Mouse (Mus musculus) heart, postnatal 14 days (tissue): Measurements from ENCODE around the gene Olfr324. TPM values are rescaled to one million over a fixed set of nuclear protein-coding genes. Genes with fewer than 3 reads are reported as not detected.

Source experiments
- DNase-seq, 2 experiments: peaks; one replicate each; pipeline ENCODE4 v3.0.0; 2021 to 2022
- intact Hi-C: fragments of 180-260 bp; cut with DNase I; formaldehyde crosslinking; loops from one replicate; pipeline ENCODE4 v1.15.1; 2025
- long read RNA-seq, 2 experiments: library from polyadenylated mRNA; stranded (forward); transcript quantifications; one replicate each; pipeline ENCODE4 v2.0.0; 2021
- total RNA-seq, 2 experiments: library from RNA; stranded (reverse); gene quantifications; 2 replicates each; pipeline ENCODE4 v1.2.3; 2021

The Olfr324 gene
- not detected for total RNA-seq
- long read RNA-seq, experiment 1 = 0 reads
- long read RNA-seq, experiment 2 = 0 reads

GRCm38 (mm10) chr11:58594814-58595213, at the start of gene Olfr324:
Olfr324 (plus strand) TSS chr11:58595114.
- intact Hi-C loops = no loop called here
- no peak for DNase-seq

DNA sequence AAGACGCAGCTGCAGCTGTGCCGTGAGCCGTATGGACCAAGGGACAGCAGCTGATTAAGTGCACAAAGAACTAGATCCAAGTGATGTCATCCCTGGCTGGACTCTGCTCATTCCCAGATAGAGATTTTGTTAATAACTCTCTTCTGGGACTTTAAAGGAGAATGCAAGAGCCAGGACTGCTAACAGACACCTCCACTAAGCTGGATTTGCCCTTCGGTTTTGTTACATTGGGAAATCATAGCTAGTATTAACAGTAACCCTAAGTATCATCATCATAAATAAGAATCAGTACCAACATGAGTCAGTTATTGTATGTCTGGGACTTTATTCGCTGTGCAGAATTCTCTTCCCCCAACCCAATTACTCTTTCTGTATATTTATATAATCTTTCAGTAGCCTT, 48.6 kb upstream of the Olfr324 start, which contains the start of gene Olfr329-ps:
Olfr329-ps (minus strand) TSS at position 101 of the 400 bp plus-strand sequence.
- peak; percentile 4 to 16 for DNase-seq
- intact Hi-C loops = no loop called here

DNA sequence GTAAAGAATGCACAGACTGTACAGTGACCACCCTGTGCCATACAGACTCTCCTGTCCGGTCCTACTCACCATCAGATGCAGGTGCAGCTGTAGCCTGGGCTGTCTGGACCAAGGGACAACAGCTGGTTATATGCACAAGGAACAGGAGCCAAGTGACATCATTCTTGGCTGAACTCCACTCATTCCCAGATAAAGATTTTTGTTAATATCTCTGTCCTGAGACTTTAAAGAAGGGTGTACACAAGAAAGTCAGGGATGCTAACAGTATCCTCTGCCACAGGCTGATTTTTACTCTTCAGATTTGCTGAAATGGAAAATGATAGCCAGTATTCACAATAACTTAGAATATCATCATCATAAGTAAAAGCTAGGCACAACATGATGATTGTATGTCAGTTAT, 39.4 kb upstream of the Olfr324 start, which contains the start of gene Olfr328:
Olfr328 (minus strand) TSS at position 101 of the 400 bp plus-strand sequence.
- intact Hi-C loops = no loop called here
- peak in 1 of 2 experiments; percentile 3 for DNase-seq

- peak; percentile 32 to 50 for DNase-seq
- intact Hi-C loops = no loop called here
Observed at GRCm38 (mm10) chr11:58570405-58570804, 24.5 kb upstream of the Olfr324 start, which contains the start of gene Olfr224. Olfr224 (minus strand) TSS chr11:58570553.

- intact Hi-C loops = no loop called here
- no peak for DNase-seq
Observed at GRCm38 (mm10) chr11:58577430-58577829, 17.5 kb upstream of the Olfr324 start, which contains the start of gene Olfr325. Olfr325 (plus strand) TSS chr11:58577730.

- intact Hi-C loops = no loop called here
- no peak for DNase-seq
Observed at GRCm38 (mm10) chr11:58578636-58579035, 16.3 kb upstream of the Olfr324 start.

- intact Hi-C loops = loop anchor here (5.0 kb wide), 1 partner anchor 186 kb away; no protein-coding TSS in a partner anchor
- peak; percentile 41 to 71 for DNase-seq
Observed at GRCm38 (mm10) chr11:58587898-58588348, 7.0 kb upstream of the Olfr324 start.

DNA sequence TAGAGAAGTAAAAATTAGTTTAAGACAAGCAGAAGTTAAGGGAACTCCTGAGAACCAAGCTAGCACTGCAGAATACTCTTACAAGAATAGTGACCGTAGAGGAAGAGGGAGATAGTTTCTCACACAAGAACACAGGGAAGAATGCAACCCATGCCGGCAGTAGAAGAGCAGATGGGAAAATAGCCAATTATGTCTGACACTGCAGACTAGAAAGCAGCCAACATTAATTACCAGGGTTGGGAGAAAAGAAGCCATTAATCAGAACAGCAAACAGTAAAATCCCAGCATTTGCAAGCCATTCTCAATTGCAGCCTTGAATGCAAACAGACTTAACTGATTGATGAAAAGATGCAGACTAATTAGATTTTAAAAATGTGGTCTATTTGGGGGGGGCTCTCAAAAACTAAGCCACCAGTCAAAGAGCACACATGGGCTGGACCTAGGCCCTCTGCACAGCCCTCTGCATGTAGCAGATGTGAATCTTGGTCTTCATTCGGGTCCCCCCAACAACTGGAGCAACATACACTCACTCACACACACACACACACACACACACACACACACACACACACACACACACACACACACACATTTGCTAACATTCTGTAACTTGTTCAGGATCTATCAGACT, 6.2 kb upstream of the Olfr324 start:
- intact Hi-C loops = loop anchor here (5.0 kb wide), 1 partner anchor 186 kb away; no protein-coding TSS in a partner anchor
- DNase-seq = no peak

DNA sequence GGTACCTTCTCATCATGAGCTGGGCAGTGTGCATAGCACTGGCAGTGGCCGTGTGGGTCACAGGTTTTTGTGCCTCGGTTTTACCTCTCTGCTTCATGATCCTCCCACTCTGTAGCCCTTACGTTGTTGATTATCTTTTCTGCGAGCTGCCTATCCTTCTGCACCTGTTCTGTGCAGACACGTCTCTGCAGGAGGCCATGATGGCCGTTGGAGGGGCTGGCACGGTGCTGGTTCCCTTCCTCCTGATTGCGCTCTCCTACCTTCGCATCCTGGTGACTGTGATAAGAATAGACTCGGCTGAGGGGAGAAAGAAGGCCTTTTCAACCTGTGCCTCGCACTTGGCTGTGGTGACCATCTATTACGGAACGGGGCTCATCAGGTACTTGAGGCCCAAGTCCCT, 2.9 kb downstream of the Olfr324 start:
- no peak for DNase-seq
- intact Hi-C loops = no loop called here

DNA sequence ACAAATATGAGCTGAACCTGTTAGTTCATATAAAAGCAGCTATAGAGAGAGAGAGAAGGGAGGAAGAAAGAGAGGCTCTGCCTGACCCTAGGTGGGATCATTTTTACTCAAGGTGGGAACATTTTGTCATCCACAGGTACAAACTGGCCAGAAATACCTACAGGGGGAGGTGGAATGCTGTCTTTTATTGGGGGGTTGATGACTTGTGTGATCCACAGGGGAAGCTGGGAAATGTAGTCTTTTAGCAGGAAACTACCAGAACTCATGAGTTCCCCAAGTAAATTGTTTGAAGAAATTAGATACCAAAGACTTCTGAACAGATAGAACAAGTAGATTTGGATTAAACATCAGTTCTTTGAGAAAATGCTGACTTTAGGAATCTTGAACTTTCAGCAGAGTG, 7.1 kb downstream of the Olfr324 start:
- DNase-seq = no peak
- intact Hi-C loops = no loop called here

DNA sequence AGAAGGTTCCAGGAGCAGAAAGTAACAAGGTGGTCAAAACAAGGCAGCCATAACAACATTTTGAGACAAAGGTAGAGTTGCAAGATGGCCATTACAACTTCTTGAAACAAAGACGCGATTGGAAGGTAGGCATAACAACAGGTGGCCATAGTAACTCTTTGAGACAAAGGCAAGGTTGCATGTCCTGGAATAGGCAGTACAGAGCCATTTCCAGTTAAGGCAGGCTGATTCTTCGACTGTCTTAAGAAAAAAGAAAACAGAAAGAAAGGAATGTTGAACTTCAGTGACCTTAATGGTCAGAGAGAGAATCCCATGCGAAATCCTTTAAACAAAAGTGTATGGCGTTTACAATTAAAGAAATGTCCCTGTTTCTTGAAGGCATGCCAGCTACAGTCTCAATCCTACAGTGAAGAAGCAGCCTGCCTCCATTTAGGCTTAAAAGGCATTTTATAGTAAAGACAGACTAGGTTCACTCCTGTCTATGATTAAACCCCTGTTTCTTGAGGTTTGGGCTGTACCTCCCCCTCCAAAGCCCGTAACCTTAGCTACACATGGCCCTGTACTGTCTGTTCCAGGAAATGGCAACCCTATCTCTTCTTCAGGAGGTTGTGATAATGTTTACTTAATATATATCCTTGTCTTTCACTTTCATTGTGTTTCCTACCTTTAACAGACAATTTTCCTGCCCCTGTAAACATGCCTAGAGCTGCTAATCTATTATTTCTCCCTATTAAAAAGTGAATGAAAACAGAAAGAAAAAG, 8.1 kb downstream of the Olfr324 start:
- no peak for DNase-seq
- intact Hi-C loops = no loop called here

- intact Hi-C loops = no loop called here
- DNase-seq = no peak
Observed at GRCm38 (mm10) chr11:58604688-58605087, 9.8 kb downstream of the Olfr324 start.

- no peak for DNase-seq
- intact Hi-C loops = no loop called here
Observed at GRCm38 (mm10) chr11:58605228-58605627, 10.3 kb downstream of the Olfr324 start.

DNA sequence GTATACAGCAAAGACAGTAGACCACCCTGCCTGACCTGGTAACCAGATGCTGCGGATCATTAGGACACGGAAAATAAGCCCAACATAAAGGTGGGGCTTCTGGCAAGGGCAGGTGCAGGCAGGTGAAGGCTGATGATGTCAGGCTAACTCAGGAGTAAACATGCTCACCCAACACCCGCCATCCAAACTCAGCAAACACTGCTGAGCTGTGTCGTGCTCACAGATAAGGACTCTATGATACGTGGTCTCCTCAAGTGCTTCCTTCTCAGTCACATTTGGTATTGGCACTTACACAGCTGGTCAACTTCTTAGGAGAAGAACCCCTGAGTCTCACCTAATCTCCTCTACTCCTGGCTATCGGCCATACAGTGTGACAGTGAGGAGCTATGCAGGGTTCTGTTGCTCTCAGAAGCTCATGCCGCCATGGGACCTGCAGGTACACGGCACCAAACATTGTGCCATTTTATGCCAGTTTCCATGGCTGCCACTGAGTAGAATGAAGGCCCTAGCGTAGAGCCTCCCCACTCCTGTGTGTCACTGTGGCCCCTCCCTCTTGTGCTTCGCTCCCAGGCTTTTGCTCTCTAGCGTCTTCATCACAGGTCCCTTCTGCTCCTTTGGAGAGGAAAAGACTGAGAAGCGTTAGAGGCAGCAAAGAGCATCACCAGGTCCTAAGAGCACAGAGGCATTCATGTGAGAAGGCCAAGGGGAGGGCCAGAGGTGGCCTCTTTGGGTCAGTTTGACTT, 11.4 kb downstream of the Olfr324 start:
- intact Hi-C loops = no loop called here
- no peak for DNase-seq

- intact Hi-C loops = no loop called here
- no peak for DNase-seq
Observed at GRCm38 (mm10) chr11:58607030-58607429, 12.1 kb downstream of the Olfr324 start.

GRCm38 (mm10) chr11:58613359-58613758, 18.4 kb downstream of the Olfr324 start:
- no peak for DNase-seq
- intact Hi-C loops = no loop called here

GRCm38 (mm10) chr11:58614526-58614925, 19.6 kb downstream of the Olfr324 start:
- DNase-seq = no peak
- intact Hi-C loops = no loop called here

GRCm38 (mm10) chr11:58615975-58616374, 21.1 kb downstream of the Olfr324 start, which contains the start of gene 2210407C18Rik:
2210407C18Rik (minus strand) TSS chr11:58616075.
- intact Hi-C loops = no loop called here
- DNase-seq = no peak

DNA sequence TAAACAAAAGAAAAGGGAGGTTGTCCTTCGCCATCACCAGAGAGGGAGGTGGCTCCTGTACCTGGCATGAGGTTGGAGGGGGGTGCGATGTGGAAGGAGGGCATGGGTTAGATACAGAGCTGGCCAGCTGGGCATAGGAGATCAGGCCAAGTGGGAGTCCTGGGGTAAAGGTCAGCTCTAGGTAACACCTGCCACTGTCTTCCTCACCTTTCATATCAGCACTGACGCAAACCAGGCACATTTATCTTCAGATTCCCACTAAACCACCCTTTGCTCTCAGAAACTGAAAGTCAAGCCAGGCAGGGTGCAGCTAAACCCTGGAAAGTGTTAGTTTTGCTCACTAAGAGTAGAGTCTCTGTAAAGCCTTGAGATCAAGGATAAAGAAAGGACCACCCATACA, 23.5 kb downstream of the Olfr324 start:
- intact Hi-C loops = no loop called here
- DNase-seq = no peak

DNA sequence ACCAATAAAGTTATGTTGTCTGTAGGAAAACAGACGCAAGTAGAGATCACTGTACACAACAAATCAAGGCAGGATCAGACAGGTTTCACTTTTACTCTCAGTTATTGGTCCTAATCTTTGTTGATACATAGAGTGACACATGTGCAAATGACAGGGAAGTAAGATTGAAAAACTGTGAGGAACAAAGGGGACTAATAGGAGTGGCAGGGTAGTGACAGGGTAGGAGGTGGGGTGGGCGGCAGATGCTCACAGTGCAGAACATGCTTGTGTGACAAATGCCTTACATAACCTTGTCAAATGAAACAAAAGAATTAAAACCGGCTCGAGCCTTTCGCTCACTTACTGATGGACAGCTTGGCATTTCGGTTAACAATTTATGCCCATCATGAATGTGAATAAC, 23.9 kb downstream of the Olfr324 start:
- intact Hi-C loops = no loop called here
- no peak for DNase-seq

GRCm38 (mm10) chr11:58626146-58626545, 31.2 kb downstream of the Olfr324 start:
- no peak for DNase-seq
- intact Hi-C loops = no loop called here
